Mouse (Mus musculus): ENCODE data around the gene Etv5.
"Not testable (repeated sequence)": the region's sequence is repeated elsewhere in the genome, so short reads cannot be mapped to it uniquely, and the experiment has no call there.

Gene Etv5

DNA sequence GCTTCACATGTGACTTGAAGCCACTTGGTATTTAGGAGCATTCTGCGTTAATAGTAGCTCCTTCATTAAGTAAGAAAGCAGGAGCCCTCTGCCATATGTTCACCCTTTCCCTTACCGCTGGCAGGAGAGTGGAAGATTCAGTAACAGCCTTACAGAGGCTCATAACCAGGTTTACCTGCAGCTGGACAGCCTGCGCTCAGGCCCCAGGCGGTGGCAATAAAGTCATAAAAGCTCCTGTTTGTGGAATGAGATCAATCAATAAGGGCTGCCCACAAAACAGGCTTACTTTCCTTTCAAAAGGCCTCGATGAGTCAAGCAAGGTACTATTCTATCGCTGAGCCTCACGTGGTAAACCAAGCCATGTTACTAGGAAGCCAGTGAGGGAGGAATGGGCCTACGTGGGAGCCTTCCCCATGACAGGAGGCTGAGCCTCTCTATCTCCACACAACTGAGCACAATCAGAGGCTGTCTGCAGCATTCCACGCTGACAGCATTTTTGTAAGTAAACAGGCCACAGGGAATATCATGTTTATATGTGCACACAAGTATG is 49.1 kb downstream of the Etv5 start:
- no peak for DNase-seq

DNA sequence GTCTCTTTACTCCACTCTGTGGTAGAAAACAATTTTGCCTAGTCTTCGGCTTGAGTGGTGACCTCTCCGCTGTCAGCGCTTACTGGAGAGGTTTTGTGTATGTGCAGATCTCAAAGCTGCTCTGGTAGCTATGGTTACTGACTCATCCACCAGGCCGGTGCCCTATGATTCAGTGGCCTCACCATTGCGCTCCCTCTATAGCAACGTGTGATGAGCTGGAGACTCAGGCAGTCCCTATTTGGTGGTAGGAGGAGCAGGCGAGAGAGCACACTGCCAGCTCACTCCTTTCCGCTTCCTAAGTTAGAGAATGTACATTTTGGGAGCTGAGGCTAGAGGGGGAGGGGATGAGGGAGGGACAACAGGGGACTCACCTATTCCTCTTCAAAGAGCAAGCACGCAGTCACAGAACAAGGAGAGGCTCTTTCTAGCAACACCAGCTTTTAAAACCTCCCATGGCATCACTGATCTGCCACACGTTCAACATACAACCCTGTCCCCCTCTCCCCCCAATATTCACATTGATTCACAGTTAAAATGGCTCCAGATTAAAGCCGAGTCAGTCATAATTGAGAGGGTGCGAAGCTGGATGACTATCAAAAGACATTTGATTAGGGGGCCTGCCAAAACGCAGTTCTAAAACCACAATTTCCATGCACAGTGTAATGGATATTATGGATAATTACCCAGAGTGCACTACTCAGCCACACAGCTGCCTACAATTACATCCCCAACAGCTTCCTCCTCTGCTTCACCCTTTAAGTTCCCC is 50.2 kb downstream of the Etv5 start:
- DNase-seq: no peak

DNA sequence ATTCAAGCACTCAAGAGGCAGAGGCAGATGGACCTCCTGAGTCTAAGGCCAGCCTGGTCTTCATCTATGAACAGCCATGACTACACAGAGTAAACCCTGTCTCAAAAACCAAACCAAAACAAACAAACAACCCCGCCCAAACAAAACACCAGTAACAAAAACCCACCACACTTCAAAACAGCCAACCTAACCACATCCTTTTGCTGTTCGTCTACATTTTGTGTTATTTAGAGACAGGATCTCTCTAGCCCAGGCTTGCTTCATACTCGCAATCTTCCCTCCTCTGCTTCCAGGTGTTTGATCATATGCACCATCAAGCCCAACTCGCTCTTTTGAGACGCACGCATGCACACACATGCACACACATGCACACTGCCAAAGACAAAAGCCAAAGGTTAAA is 51.8 kb downstream of the Etv5 start:
- no peak for DNase-seq

DNA sequence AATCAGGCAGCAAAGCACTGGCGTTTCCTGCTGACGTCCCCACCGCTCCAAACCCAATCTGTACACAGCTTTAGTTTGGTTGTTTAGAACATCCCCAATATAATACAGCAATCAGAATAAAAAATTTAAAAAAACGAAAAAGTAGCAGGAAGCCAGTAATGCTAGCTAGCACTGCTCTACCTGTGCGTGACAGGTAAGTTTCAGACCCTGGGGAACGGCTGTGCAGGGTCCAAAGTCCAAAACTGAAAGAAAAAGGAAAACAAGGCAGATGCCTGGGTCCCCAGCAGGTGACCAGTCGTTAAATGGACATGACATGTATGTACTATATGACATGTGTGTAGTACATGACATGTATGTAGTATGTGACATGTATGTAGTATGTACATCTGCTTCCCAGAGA is 57.5 kb downstream of the Etv5 start:
- not testable (repeated sequence) for DNase-seq

DNA sequence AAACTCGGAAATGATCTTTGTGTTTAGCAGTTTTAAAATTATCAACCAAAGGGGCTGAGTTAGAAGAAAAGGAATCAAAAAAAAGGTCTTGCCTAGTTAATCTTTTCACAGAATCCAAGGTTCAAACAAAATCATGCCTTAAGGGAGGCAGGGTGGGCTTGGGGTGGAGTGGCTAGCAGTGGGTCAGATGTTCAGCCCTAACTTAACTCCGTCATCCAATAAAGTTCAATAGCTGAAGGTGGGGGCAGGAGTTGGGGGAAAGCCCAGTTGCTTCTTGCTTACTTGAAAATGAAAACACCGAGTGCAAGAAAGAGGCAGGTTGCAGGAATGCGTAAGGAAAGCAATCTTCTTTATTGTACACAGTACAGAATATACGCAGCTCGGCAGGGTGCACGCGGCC is 58.5 kb downstream of the Etv5 start:
- DNase-seq: no peak

DNA sequence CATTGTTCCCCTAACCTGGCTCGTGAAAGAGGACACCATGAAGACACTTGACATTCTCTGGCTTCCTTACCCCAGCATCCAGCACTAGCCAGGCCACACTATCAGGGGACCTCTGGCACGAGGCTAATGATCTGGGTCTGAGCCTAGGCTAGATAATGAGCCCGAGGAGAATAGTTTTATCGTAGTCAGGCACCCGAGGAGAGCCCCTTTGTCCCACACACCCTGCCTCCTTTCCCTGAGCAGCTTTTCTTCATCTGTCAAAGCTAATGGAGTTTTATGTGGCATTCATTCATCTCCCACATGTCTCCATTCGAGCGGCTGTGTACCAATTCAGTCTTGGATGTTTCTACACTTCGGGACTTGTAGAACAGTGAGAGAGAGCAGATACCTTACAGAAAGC is 59.5 kb downstream of the Etv5 start:
- no peak for DNase-seq

DNA sequence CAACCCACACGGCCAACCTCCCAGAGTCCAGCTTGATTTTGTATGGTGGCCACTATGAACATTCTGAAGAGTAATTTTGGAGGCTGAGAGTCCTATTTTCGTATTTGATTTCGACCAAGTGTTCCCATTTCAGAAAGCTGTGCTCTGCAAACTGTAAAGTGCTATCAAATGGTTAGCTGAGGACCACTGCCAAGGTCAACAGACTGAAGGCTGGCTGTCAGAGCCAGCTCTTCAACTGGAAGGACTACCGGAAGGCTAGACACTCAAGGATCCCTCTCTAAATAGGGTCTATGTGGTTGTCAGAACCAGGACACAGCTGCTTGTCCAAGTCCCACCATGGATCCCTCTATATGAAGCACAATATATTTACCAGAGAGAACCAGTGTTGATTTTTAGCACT is 60.2 kb downstream of the Etv5 start:
- peak; percentile 41 to 56 for DNase-seq

DNA sequence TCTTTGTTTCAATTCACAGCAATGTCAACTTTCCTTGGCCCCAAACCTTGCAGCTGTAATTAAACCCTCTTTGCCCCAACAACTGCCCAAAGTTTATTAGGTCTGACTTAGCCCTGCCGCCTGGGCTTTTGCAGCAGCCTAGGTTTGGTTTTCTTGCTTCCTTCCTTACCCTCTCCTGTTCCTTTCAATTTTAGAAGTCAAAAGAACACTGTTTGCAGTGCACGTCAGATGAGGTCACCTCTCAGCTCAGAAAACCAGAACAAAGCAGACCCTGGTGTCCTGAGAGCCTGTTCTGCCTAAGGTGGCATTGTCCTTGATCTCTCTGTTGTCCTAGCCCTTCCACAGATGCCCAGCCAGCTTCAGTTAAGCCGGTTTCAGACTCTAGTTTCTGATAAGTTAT is 61.8 kb downstream of the Etv5 start:
- no peak for DNase-seq

DNA sequence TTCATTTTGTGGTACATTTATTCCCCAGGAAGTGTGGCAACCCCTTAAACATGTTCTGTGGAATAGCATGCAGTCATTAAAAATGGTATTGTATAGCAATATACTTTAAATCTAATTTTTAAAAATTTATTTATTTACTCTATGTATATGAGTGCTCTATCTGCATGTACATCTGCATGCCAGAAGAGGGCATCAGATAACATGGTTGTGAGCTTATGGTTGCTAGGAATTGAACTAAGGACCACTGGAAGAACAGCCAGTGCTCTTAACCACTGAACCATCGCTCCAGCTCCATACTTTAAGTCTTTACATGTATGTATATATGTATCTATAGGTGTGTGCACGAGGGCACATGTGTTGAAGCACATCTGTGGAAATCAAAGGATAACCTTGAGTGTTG is 64.6 kb downstream of the Etv5 start:
- no peak for DNase-seq

DNA sequence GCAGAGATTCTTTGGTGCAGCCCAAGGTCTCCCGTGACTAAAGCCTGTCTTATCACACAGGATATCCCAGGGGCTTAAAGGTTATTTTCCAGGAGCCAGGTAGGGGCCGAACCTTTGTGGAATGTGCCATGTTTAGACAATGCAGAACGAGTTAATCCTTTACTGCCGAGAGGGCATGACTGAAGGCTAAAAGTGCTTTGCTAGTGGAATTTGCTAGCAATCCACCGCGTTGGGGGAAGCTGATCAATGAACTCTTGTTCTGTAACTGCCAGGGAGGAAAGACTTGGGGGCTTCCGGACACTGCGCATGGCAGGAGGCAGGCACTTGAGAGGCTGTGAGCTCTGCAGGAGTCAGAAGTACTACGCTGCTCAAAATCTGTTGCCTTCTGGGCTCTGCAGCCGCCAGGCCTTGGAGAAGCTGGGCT is 66.8 kb downstream of the Etv5 start:
- DNase-seq: no peak

DNA sequence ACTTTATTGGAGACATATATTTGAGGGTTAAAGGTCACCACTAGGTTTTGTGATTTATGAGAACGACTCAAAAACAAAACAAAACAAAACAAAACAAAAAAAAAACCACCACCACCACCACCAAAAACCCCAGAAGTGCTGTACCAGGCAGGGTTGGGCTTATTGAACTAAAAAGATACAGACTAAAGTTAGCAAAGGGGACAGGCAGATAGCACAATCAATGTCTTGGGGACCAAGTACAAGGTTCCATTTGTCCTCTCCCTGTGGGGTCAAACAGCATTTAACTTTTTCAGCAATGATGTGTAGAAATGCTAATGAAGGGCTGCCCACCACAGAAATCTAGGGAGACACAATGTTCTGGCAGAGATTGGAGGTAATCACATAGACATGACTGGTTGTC is 67.3 kb downstream of the Etv5 start:
- DNase-seq: no peak

DNA sequence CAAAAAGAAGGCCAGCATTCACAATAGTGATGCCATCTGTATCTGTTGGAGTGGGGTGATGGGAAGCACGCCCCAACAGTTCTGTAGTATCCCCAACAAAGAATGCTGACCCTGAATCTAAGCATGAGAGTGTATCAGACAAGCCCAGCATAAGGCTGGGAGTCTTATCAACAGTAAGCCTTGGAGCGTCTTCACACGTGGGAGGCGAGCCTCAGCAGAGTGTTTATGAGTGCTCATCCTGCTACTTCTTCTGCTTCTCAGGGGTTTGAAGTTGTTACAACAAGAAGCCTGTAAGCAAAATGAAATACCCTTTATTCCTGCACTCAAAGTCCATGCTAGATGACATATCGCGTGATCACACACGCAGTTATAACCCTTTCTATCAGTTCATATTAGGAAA is 72.4 kb downstream of the Etv5 start:
- DNase-seq: no peak

DNA sequence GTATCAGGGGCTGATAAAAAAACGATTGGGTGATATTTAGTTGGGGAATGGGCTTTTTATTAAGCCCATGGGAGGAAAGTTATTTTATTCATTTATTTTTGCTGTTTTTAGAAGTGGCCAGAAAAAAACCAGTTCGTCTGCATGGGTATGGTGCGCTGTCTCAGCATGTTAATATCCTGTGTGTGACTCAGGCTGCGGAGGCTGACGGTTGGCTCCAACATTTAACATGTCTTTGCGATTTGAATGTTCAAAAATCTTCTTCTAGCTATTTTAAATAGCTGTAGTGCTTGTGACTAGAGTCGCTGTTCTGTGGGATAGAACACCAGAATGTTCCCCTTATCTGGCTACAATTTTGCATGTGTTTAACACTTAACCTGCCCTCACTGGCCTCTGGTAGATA is 73.5 kb downstream of the Etv5 start:
- no peak for DNase-seq

DNA sequence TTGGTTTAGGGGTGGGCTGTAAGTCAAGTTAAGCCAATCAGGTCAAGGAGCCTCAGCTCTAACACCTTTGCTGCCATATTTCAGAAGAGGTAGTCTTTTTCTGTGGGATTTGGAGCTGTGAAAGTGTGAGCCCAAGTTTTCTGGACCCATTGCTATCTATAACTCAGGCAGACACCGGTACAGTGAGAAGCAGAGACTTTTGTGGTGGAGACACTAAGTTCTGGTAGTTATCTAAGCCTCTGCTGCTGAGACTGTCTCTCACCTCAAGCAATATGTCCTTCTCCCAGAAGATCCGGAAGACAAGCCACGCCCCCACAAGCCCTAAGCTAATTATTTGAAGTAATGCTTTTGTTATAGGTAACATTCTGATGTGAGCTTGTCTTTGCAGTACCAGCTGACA is 73.9 kb downstream of the Etv5 start:
- DNase-seq: no peak

DNA sequence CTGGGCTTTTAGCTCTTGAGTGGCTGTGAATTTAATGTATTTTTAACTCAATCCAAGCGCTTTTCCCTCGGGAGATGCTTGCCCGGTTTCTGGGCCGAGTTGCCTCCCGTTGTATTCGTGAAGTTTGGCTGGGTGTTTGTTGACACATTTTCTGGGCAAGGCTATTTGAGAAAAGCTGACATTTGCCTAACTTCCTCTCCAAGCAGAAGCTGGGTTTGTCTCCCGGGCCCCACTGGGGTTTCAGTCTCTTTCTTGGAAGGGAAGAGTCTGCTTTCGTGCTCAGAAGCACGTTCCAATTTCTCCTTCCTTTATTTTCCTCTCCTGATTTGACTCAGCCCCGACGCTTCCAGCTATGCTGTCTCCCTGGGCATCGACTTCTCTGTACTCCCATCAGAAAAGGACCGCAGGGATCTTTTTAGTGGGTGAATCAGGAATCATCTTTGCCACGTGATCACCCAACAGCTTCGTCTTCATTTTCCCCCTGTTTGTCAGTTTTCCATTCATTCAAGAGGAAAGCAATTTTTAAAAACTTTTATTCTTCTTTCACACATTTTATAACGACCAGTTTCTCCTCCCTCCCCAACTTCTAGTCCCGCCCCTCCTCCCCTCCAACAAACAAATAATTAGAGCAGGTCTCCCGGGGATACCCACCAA is 80.7 kb downstream of the Etv5 start:
- DNase-seq: peak; percentile 6 to 15

DNA sequence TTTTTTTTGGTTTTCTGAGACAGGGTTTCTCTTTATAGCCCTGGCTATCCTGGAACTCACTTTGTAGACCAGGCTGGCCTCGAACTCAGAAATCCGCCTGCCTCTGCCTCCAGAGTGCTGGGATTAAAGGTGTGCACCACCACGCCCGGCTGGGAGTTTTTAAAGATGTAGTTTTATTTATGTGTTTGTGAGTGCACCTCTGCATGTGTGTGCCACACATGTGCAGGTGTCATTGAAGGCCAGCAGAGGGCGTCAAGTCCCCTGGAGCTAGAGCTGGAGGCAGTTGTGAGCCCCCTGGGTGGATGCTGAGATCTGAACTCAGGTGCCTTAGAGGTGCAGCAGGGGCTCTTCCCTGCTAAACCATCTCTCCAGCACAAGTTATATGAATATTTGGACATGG is 85.3 kb downstream of the Etv5 start:
- DNase-seq: not testable (repeated sequence)

DNA sequence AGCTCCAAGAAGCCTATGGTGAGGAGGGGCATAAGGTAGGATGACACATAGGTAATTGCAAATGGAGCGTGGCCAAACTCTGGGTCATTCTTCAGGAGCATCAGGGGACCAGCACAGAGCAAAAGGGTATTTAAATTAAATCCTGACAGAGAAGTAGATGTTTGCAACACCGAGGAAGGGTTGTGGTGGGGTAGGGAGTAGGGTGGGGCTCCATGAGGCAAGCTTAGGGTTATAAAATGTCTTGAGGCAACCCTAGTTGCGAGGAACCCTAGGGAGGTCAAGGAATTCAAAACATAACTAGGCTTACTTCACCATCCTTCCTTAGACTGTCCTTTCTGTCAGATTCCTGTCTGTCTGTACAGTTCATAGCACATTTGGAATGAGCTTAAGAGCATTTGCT is 85.9 kb downstream of the Etv5 start:
- no peak for DNase-seq

DNA sequence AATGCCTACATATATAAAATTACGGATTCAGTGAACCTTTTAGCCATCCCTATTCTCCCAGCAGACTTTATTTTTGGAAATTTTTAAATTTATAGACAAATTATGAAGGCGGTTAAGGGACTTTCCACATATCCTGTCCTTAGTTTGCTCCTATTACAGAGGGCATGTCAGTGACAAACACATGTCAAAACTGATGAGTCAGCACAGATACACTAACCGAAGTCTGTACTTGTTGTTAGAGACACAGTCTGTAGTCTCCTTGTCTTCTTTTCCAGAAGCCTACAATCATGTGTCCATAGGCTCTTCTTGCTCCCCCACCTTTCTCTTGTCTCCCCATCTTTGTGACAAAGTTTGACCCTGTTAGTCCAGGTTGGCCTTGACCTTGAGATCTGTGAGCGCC is 88.3 kb downstream of the Etv5 start:
- DNase-seq: no peak

DNA sequence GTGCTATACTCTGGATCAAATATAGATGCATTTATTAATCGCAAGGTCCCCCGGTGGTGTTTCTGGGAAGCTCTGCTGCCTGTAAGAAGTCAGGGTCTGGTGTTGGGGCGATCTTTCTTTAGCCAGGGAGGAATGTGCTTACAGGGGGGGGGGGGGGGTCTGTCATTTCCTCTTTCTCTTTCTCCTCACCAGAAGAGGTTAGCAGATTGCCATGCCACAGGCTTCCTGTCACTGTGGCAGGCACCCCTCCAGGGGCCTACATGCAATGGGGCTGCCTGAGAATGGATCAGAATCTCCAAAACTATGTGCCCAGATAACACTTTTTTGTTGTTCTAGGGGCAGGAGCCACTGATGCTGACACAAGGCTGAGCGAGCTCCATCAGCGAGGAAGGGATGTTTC is 89.7 kb downstream of the Etv5 start:
- DNase-seq: no peak

DNA sequence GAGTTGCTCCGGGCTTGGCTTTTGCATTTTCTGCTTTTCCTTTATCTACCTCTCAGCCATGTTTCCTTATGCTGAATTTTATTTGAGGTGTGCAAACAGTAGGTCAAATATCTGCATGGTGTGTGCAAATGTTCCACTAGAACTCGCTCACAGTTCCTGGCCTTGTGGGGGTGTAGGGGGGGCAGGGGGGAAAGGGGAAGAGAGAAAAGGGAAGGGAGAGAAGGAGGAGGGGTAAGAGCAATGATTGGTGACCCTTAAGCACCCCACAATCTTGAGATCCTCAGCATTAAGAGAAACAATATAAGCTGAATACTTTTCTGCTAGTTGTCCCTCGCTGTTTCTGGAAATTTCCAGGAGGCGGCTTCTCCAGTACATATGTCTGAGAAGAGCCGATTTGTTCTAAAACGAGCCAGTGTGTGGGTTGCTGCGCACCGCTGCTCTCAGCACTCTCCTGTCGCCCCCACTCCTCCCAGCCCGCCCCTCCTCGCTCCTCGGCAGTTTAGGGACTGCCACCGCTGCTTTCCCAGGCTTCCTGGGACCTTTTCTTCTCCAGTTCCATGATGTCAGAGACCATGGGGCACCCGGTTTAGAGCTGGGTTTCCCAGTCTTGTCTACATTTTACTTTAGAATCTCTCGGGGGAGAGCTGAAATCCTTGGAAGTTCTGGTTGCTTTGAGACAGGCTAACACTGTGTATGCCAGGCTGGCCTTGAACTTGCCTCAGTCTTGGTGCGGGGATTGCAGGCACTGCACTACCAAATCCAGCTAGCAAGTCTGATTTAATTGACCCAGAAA is 90.8 kb downstream of the Etv5 start:
- DNase-seq: no peak

DNA sequence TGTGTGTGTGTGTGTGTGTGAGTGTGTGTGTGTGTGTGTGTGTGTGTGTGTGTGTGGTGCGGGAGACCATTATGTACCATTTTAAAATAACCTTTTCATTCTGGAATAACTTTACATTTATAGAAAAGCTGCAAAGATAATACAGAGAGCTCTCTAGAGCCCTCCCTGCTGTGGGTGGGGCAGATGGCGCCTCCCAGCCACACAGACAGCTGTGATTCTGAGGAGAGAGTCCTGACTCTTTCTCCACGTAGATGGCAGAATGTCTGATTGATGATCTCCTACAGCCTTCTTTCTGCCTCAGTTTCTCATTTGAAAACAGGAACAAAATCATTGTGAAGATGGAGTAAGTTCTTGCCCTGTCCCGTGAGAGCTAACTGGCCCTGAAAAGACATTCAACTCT is 91.5 kb downstream of the Etv5 start:
- no peak for DNase-seq

DNA sequence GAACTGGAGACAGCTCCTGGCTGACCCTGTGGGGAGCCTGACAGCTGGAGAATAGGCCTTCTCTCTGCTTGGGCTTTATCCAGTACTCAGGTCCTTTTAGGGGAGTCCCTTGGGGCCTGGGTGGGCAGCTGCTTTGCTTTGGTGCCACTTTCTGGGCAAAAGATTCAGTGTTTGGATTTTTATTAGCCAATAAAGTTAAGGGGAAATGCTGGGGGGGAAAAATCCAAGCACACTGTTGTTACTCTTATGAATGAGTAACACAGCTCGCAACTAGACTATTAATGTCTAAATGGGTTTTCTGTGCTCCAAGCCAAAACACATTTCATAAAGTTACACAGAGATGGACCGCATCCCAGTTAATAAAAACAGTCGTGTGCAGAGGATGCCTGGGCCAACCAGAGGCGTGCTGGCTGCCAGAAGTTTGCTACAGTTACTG is 98.3 kb downstream of the Etv5 start:
- peak in 1 of 2 experiments; percentile 23 for DNase-seq

DNA sequence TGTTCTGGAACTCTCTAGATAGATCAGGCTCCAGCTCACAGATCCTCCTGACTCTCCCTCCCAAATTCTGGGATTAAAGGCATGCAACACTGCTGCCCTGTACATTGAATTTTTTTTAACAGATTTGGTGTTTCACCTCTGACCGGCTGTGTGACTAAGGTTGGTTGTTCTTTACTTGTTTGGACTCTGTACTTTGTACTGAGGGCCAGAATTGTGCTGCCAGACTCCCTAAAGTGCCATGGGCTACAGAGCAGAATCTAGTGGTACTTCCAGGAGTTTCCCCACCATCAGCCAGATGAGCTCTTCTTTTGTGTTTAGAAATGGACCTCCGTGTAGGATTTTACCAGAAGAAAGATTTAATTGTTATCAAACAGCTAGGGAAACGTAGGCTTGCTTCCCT is 103.7 kb downstream of the Etv5 start:
- DNase-seq: no peak
